Mouse (Mus musculus) brain, embryonic 14.5 days (tissue): Measurements from ENCODE around the gene Vrk3.

ENCODE experiments used
- CTCF ChIP-seq: fragments of 200-500 bp; IDR thresholded peaks from 2 replicates; pipeline ENCODE4 v1.5.1; 2012; ENCODE audit warnings: inconsistent platforms, mild to moderate bottlenecking, moderate library complexity, borderline replicate concordance; ENCODE audit not compliant: insufficient read depth, insufficient read length; ENCODE audit errors: extremely low read depth
- POLR2A ChIP-seq: fragments of 200-500 bp; IDR thresholded peaks from 2 replicates; pipeline ENCODE4 v1.6.1; 2012; ENCODE audit warnings: mild to moderate bottlenecking, inconsistent platforms, borderline replicate concordance; ENCODE audit not compliant: poor library complexity, insufficient read depth, insufficient read length, severe bottlenecking; ENCODE audit errors: extremely low read depth

DNA sequence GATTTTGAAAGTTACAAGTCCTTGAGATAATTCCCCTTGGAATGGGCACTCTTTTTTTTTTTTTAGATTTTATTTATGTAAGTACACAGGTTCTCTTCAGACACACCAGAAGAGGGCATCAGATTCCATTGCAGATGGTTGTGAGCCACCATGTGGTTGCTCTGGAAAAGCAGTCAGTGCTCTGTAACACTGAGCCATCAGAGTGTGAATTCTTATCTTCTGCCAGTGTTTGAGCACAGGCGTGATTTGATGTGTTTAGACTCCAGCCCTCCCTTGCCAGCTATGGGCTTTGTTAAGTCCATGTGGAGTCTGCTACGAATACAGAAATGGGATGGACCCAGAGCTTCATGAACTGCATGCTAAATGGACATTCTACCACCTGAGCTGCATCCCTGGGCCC lies 70.0 kb downstream of the Vrk3 start:
- TF ChIP-seq POLR2A: no peak
- peak; percentile 12; the same call in 1 of the 2 replicates for TF ChIP-seq CTCF
